Mouse (Mus musculus): Measurements from ENCODE around the gene Rbm8a2.
"Not testable (repeated sequence)": the region's sequence is repeated elsewhere in the genome, so short reads cannot be mapped to it uniquely, and the experiment has no call there.

The Rbm8a2 gene

GRCm38 (mm10) chr1:175979014-175979413, at the start of gene Rbm8a2:
Rbm8a2 (minus strand) TSS chr1:175979114.
- DNase-seq (ENCODE audit: inconsistent age in 2 of 2, low spot score in 1 of 2), result not testable (repeated sequence)

- no peak for DNase-seq (ENCODE audit: inconsistent age in 2 of 2, low spot score in 1 of 2)
Observed at GRCm38 (mm10) chr1:176028397-176028796, 49.5 kb upstream of the Rbm8a2 start.

- DNase-seq (ENCODE audit: inconsistent age in 2 of 2, low spot score in 1 of 2), result no peak
Observed at GRCm38 (mm10) chr1:176024501-176024900, 45.6 kb upstream of the Rbm8a2 start.

- no peak for DNase-seq (ENCODE audit: inconsistent age in 2 of 2, low spot score in 1 of 2)
Observed at GRCm38 (mm10) chr1:176018523-176018922, 39.6 kb upstream of the Rbm8a2 start.

GRCm38 (mm10) chr1:176016076-176016475, 37.2 kb upstream of the Rbm8a2 start:
- no peak for DNase-seq (ENCODE audit: inconsistent age in 2 of 2, low spot score in 1 of 2)

- DNase-seq (ENCODE audit: inconsistent age in 2 of 2, low spot score in 1 of 2), result no peak
Observed at GRCm38 (mm10) chr1:176013497-176014268, 34.8 kb upstream of the Rbm8a2 start.

- no peak for DNase-seq (ENCODE audit: inconsistent age in 2 of 2, low spot score in 1 of 2)
Observed at GRCm38 (mm10) chr1:176011535-176011934, 32.6 kb upstream of the Rbm8a2 start.

- no peak for DNase-seq (ENCODE audit: inconsistent age in 2 of 2, low spot score in 1 of 2)
Observed at GRCm38 (mm10) chr1:176011072-176011471, 32.2 kb upstream of the Rbm8a2 start.

GRCm38 (mm10) chr1:176008411-176008810, 29.5 kb upstream of the Rbm8a2 start:
- DNase-seq (ENCODE audit: inconsistent age in 2 of 2, low spot score in 1 of 2), result no peak

GRCm38 (mm10) chr1:176000599-176000998, 21.7 kb upstream of the Rbm8a2 start:
- no peak for DNase-seq (ENCODE audit: inconsistent age in 2 of 2, low spot score in 1 of 2)

- DNase-seq (ENCODE audit: inconsistent age in 2 of 2, low spot score in 1 of 2), result no peak
Observed at GRCm38 (mm10) chr1:175997076-175997651, 18.2 kb upstream of the Rbm8a2 start.

- DNase-seq (ENCODE audit: inconsistent age in 2 of 2, low spot score in 1 of 2), result no peak
Observed at GRCm38 (mm10) chr1:175988912-175989311, 10.0 kb upstream of the Rbm8a2 start.

- no peak for DNase-seq (ENCODE audit: inconsistent age in 2 of 2, low spot score in 1 of 2)
Observed at GRCm38 (mm10) chr1:175988448-175988847, 9.5 kb upstream of the Rbm8a2 start.

- no peak for DNase-seq (ENCODE audit: inconsistent age in 2 of 2, low spot score in 1 of 2)
Observed at GRCm38 (mm10) chr1:175970710-175971109, 8.2 kb downstream of the Rbm8a2 start.

GRCm38 (mm10) chr1:175967004-175967745, 11.7 kb downstream of the Rbm8a2 start:
- peak in 1 of 2 experiments; percentile 28 for DNase-seq (ENCODE audit: inconsistent age in 2 of 2, low spot score in 1 of 2)

- DNase-seq (ENCODE audit: inconsistent age in 2 of 2, low spot score in 1 of 2), result no peak
Observed at GRCm38 (mm10) chr1:175961786-175962185, 17.1 kb downstream of the Rbm8a2 start.

- no peak for DNase-seq (ENCODE audit: inconsistent age in 2 of 2, low spot score in 1 of 2)
Observed at GRCm38 (mm10) chr1:175950851-175951250, 28.1 kb downstream of the Rbm8a2 start.

GRCm38 (mm10) chr1:175950421-175950820, 28.5 kb downstream of the Rbm8a2 start:
- no peak for DNase-seq (ENCODE audit: inconsistent age in 2 of 2, low spot score in 1 of 2)

- no peak for DNase-seq (ENCODE audit: inconsistent age in 2 of 2, low spot score in 1 of 2)
Observed at GRCm38 (mm10) chr1:175946718-175947315, 32.1 kb downstream of the Rbm8a2 start.

GRCm38 (mm10) chr1:175943168-175943567, 35.7 kb downstream of the Rbm8a2 start:
- no peak for DNase-seq (ENCODE audit: inconsistent age in 2 of 2, low spot score in 1 of 2)

GRCm38 (mm10) chr1:175938731-175939130, 40.2 kb downstream of the Rbm8a2 start:
- no peak for DNase-seq (ENCODE audit: inconsistent age in 2 of 2, low spot score in 1 of 2)

Measured in adrenal gland, adult (tissue).